Mouse (Mus musculus): ENCODE data around the gene C530025M09Rik.

Gene C530025M09Rik

GRCm38 (mm10) chr2:149804599-149805140 is 26.3 kb downstream of the C530025M09Rik start:
- no peak for DNase-seq (ENCODE audit: low read depth)

- no peak for DNase-seq (ENCODE audit: low read depth)
Observed at GRCm38 (mm10) chr2:149798613-149799012, 32.4 kb downstream of the C530025M09Rik start.
